Mouse (Mus musculus) embryonic facial prominence, embryonic 15.5 days (tissue): Measurements from ENCODE around the gene Sgtb. TPM values are rescaled to one million over a fixed set of nuclear protein-coding genes. Genes with fewer than 3 reads are reported as not detected.

Source experiments
- polyA plus RNA-seq: library from polyadenylated mRNA; unstranded; fragments of >200 nt; fragmentation: Nextera tagmentation; extraction: Ambion mirVana; gene quantifications from 2 replicates; pipeline ENCODE4 v1.2.1, GENCODE M21; 2015

The Sgtb gene
- polyA plus RNA-seq, 1 experiment from 2014 or later: 8.7 TPM

Other genes starting within 250 kb of the Sgtb start
- 18.3 and 19.7 TPM in 2 replicates for gene Erbin, start 189.2 kb upstream of the Sgtb start, polyA plus RNA-seq
- gene Nln, start 127 bp upstream of the Sgtb start, polyA plus RNA-seq: 15.7 and 18.8 TPM in 2 replicates
- 55.0 and 55.9 TPM in 2 replicates for gene Trappc13, start 68.7 kb downstream of the Sgtb start, polyA plus RNA-seq
- gene Trim23, start 69.1 kb downstream of the Sgtb start, polyA plus RNA-seq: 19.3 and 20.9 TPM in 2 replicates
- 45.1 and 53.4 TPM in 2 replicates for gene Cenpk, start 118.9 kb downstream of the Sgtb start, polyA plus RNA-seq
- gene Ppwd1, start 119.1 kb downstream of the Sgtb start, polyA plus RNA-seq: 14.7 TPM in 2 replicates
- gene Adamts6, start 178.1 kb downstream of the Sgtb start, polyA plus RNA-seq: 1.9 and 2.4 TPM in 2 replicates